Mouse (Mus musculus): ENCODE results near the gene Lpcat3.

GRCm38 (mm10) chr6:124679486-124679885 lies 16.7 kb downstream of the Lpcat3 start:
- TF ChIP-seq CTCF (IDR thresholded peaks at IDR 0.05; ENCODE audit: low read depth) (no peak), EP300 (IDR thresholded peaks at IDR 0.05; ENCODE audit: low read depth) (no peak)
